Mouse (Mus musculus): ENCODE results near the gene Hsp90ab1. TPM values are rescaled to one million over a fixed set of nuclear protein-coding genes. Genes with fewer than 3 reads are reported as not detected.
A peak's percentile ranks its signal among the peaks of the same experiment; 100 is the strongest.

Gene Hsp90ab1
- polyA plus RNA-seq, 1 experiment from 2014 or later = 1,233 TPM

GRCm38 (mm10) chr17:45547461-45548190 lies 25.4 kb downstream of the Hsp90ab1 start:
- H3K4me3 ChIP-seq (ENCODE audit: control insufficient read depth in 1 of 2, insufficient read depth in 1 of 2, low read depth in 1 of 2, low read length in 2 of 2) = no peak overlapping the region
- no peak overlapping the region for H3K9ac ChIP-seq (ENCODE audit: low read length)
- no peak for ATAC-seq (ENCODE audit: insufficient number of reproducible peaks, insufficient read depth, low FRiP score, low read depth)
- no peak overlapping the region for H3K4me2 ChIP-seq (ENCODE audit: low read length)
- H3K27ac ChIP-seq (replicated peaks in 1 of 2; ENCODE audit: control insufficient read depth in 1 of 2, insufficient read depth in 1 of 2, low read depth in 2 of 2, low read length in 2 of 2) = no peak overlapping the region
- no peaks in the 10 kb centered on the region for H3K9me3 ChIP-seq (ENCODE audit: control insufficient read depth, low read length)
- peaks cover 80% of the 10 kb centered on the region for H3K27me3 ChIP-seq (ENCODE audit: control insufficient read depth, insufficient read depth, low read length)
- WGBS = 64% methylated on average over 5 of the region's 5 CpGs
- H3K4me1 ChIP-seq (ENCODE audit: control insufficient read depth in 2 of 2, insufficient read depth in 2 of 2, low read length in 2 of 2) = peaks cover 3 to 31% of the 10 kb centered on the region in 2 experiments
- H3K36me3 ChIP-seq (ENCODE audit: control insufficient read depth, insufficient read depth, low read length) = no peaks in the 10 kb centered on the region

- no peak overlapping the region for H3K9ac ChIP-seq (ENCODE audit: low read length)
- H3K9me3 ChIP-seq (ENCODE audit: control insufficient read depth, low read length) = no peaks in the 10 kb centered on the region
- no peak overlapping the region for H3K4me3 ChIP-seq (ENCODE audit: control insufficient read depth in 1 of 2, insufficient read depth in 1 of 2, low read depth in 1 of 2, low read length in 2 of 2)
- 64% methylated on average over 16 of the region's 16 CpGs for WGBS
- no peak overlapping the region for H3K4me2 ChIP-seq (ENCODE audit: low read length)
- peaks cover 2 to 30% of the 10 kb centered on the region in 2 experiments for H3K4me1 ChIP-seq (ENCODE audit: control insufficient read depth in 2 of 2, insufficient read depth in 2 of 2, low read length in 2 of 2)
- no peak overlapping the region for H3K27ac ChIP-seq (replicated peaks in 1 of 2; ENCODE audit: control insufficient read depth in 1 of 2, insufficient read depth in 1 of 2, low read depth in 2 of 2, low read length in 2 of 2)
- no peaks in the 10 kb centered on the region for H3K36me3 ChIP-seq (ENCODE audit: control insufficient read depth, insufficient read depth, low read length)
- no peak for ATAC-seq (ENCODE audit: insufficient number of reproducible peaks, insufficient read depth, low FRiP score, low read depth)
- peaks cover 87% of the 10 kb centered on the region for H3K27me3 ChIP-seq (ENCODE audit: control insufficient read depth, insufficient read depth, low read length)
These were observed 26.1 kb downstream of the Hsp90ab1 start for GRCm38 (mm10) chr17:45546941-45547340.

GRCm38 (mm10) chr17:45545278-45545961 lies 27.7 kb downstream of the Hsp90ab1 start:
- ATAC-seq (ENCODE audit: insufficient number of reproducible peaks, insufficient read depth, low FRiP score, low read depth) = no peak
- Histone ChIP-seq H3K4me2 (ENCODE audit: low read length) (peak overlapping the region; percentile 66), H3K4me1 (ENCODE audit: control insufficient read depth in 2 of 2, insufficient read depth in 2 of 2, low read length in 2 of 2) (peaks cover 0 to 27% of the 10 kb centered on the region in 2 experiments; a peak in 3 of 4 replicates), H3K27me3 (ENCODE audit: control insufficient read depth, insufficient read depth, low read length) (peaks cover 93% of the 10 kb centered on the region), H3K9ac (ENCODE audit: low read length) (no peak overlapping the region), H3K4me3 (ENCODE audit: control insufficient read depth in 1 of 2, insufficient read depth in 1 of 2, low read depth in 1 of 2, low read length in 2 of 2) (peak overlapping the region; percentile 14 to 35), H3K9me3 (ENCODE audit: control insufficient read depth, low read length) (no peaks in the 10 kb centered on the region), H3K36me3 (ENCODE audit: control insufficient read depth, insufficient read depth, low read length) (no peaks in the 10 kb centered on the region), H3K27ac (replicated peaks in 1 of 2; ENCODE audit: control insufficient read depth in 1 of 2, insufficient read depth in 1 of 2, low read depth in 2 of 2, low read length in 2 of 2) (no peak overlapping the region)
- WGBS = 5% methylated on average over 74 of the region's 74 CpGs

- 2% methylated on average over 35 of the region's 46 CpGs for WGBS
- Histone ChIP-seq H3K4me1 (ENCODE audit: control insufficient read depth in 2 of 2, insufficient read depth in 2 of 2, low read length in 2 of 2) (peaks cover 0 to 21% of the 10 kb centered on the region in 2 experiments; a peak in 3 of 4 replicates), H3K9ac (ENCODE audit: low read length) (no peak overlapping the region), H3K9me3 (ENCODE audit: control insufficient read depth, low read length) (no peaks in the 10 kb centered on the region), H3K4me2 (ENCODE audit: low read length) (peak overlapping the region; percentile 66), H3K36me3 (ENCODE audit: control insufficient read depth, insufficient read depth, low read length) (no peaks in the 10 kb centered on the region), H3K4me3 (ENCODE audit: control insufficient read depth in 1 of 2, insufficient read depth in 1 of 2, low read depth in 1 of 2, low read length in 2 of 2) (peak overlapping the region; percentile 14 to 35), H3K27ac (replicated peaks in 1 of 2; ENCODE audit: control insufficient read depth in 1 of 2, insufficient read depth in 1 of 2, low read depth in 2 of 2, low read length in 2 of 2) (no peak overlapping the region), H3K27me3 (ENCODE audit: control insufficient read depth, insufficient read depth, low read length) (peaks cover 94% of the 10 kb centered on the region)
- ATAC-seq (ENCODE audit: insufficient number of reproducible peaks, insufficient read depth, low FRiP score, low read depth) = no peak
These were observed 28.2 kb downstream of the Hsp90ab1 start for GRCm38 (mm10) chr17:45544873-45545277.

GRCm38 (mm10) chr17:45544001-45544872 lies 28.8 kb downstream of the Hsp90ab1 start:
- H3K9ac ChIP-seq (ENCODE audit: low read length) = no peak overlapping the region

GRCm38 (mm10) chr17:45543115-45543514 lies 30.0 kb downstream of the Hsp90ab1 start:
- Histone ChIP-seq H3K27me3 (ENCODE audit: control insufficient read depth, insufficient read depth, low read length) (peaks cover 99% of the 10 kb centered on the region), H3K9ac (ENCODE audit: low read length) (no peak overlapping the region), H3K27ac (replicated peaks in 1 of 2; ENCODE audit: control insufficient read depth in 1 of 2, insufficient read depth in 1 of 2, low read depth in 2 of 2, low read length in 2 of 2) (no peak overlapping the region), H3K4me2 (ENCODE audit: low read length) (no peak overlapping the region), H3K9me3 (ENCODE audit: control insufficient read depth, low read length) (no peaks in the 10 kb centered on the region), H3K36me3 (ENCODE audit: control insufficient read depth, insufficient read depth, low read length) (no peaks in the 10 kb centered on the region), H3K4me1 (ENCODE audit: control insufficient read depth in 2 of 2, insufficient read depth in 2 of 2, low read length in 2 of 2) (peaks cover 0 to 14% of the 10 kb centered on the region in 2 experiments; a peak in 3 of 4 replicates), H3K4me3 (ENCODE audit: control insufficient read depth in 1 of 2, insufficient read depth in 1 of 2, low read depth in 1 of 2, low read length in 2 of 2) (no peak overlapping the region)
- ATAC-seq (ENCODE audit: insufficient number of reproducible peaks, insufficient read depth, low FRiP score, low read depth) = no peak
- WGBS = 36% methylated on average over 1 of the region's 1 CpGs

More at GRCm38 (mm10) chr17:45544001-45544872, 28.8 kb downstream of the Hsp90ab1 start:
- 4% methylated on average over 24 of the region's 24 CpGs for WGBS
- Histone ChIP-seq H3K27ac (replicated peaks in 1 of 2; ENCODE audit: control insufficient read depth in 1 of 2, insufficient read depth in 1 of 2, low read depth in 2 of 2, low read length in 2 of 2) (no peak overlapping the region), H3K4me1 (ENCODE audit: control insufficient read depth in 2 of 2, insufficient read depth in 2 of 2, low read length in 2 of 2) (peaks cover 0 to 15% of the 10 kb centered on the region in 2 experiments; a peak in 3 of 4 replicates), H3K4me3 (ENCODE audit: control insufficient read depth in 1 of 2, insufficient read depth in 1 of 2, low read depth in 1 of 2, low read length in 2 of 2) (no peak overlapping the region; a peak in 1 of 4 replicates), H3K4me2 (ENCODE audit: low read length) (peak overlapping the region; percentile 66), H3K27me3 (ENCODE audit: control insufficient read depth, insufficient read depth, low read length) (peaks cover 99% of the 10 kb centered on the region), H3K9me3 (ENCODE audit: control insufficient read depth, low read length) (no peaks in the 10 kb centered on the region), H3K36me3 (ENCODE audit: control insufficient read depth, insufficient read depth, low read length) (no peaks in the 10 kb centered on the region)
- no peak for ATAC-seq (ENCODE audit: insufficient number of reproducible peaks, insufficient read depth, low FRiP score, low read depth)

GRCm38 (mm10) chr17:45542705-45543104 lies 30.4 kb downstream of the Hsp90ab1 start:
- Histone ChIP-seq H3K36me3 (ENCODE audit: control insufficient read depth, insufficient read depth, low read length) (no peaks in the 10 kb centered on the region), H3K27me3 (ENCODE audit: control insufficient read depth, insufficient read depth, low read length) (peaks cover 99% of the 10 kb centered on the region), H3K9ac (ENCODE audit: low read length) (no peak overlapping the region), H3K4me2 (ENCODE audit: low read length) (no peak overlapping the region), H3K4me3 (ENCODE audit: control insufficient read depth in 1 of 2, insufficient read depth in 1 of 2, low read depth in 1 of 2, low read length in 2 of 2) (no peak overlapping the region), H3K27ac (replicated peaks in 1 of 2; ENCODE audit: control insufficient read depth in 1 of 2, insufficient read depth in 1 of 2, low read depth in 2 of 2, low read length in 2 of 2) (no peak overlapping the region), H3K4me1 (ENCODE audit: control insufficient read depth in 2 of 2, insufficient read depth in 2 of 2, low read length in 2 of 2) (peaks cover 0 to 14% of the 10 kb centered on the region in 2 experiments; a peak in 3 of 4 replicates), H3K9me3 (ENCODE audit: control insufficient read depth, low read length) (no peaks in the 10 kb centered on the region)
- WGBS = 67% methylated on average over 2 of the region's 2 CpGs
- ATAC-seq (ENCODE audit: insufficient number of reproducible peaks, insufficient read depth, low FRiP score, low read depth) = no peak

Measured in heart, embryonic 14.5 days (tissue).